Mouse (Mus musculus): ENCODE results near the gene Rab2b. TPM values are rescaled to one million over a fixed set of nuclear protein-coding genes. Genes with fewer than 3 reads are reported as not detected.
A peak's percentile ranks its signal among the peaks of the same experiment; 100 is the strongest.

Gene Rab2b
- total RNA-seq, 1 experiment from 2014 or later: 12.7 TPM

- ATAC-seq (replicated peaks in 1 of 2; ENCODE audit: insufficient read depth in 1 of 2, low FRiP score in 2 of 2, low TSS enrichment in 1 of 2, low read depth in 1 of 2, poor library complexity in 2 of 2, severe bottlenecking in 2 of 2): peak in 1 of 2 experiments; percentile 69; a peak in 2 of 4 replicates
Measured at GRCm38 (mm10) chr14:52295558-52296264, 16.4 kb upstream of the Rab2b start.

GRCm38 (mm10) chr14:52284191-52284590 lies 4.8 kb upstream of the Rab2b start:
- no peak for ATAC-seq (replicated peaks in 1 of 2; ENCODE audit: insufficient read depth in 1 of 2, low FRiP score in 2 of 2, low TSS enrichment in 1 of 2, low read depth in 1 of 2, poor library complexity in 2 of 2, severe bottlenecking in 2 of 2)

- ATAC-seq (replicated peaks in 1 of 2; ENCODE audit: insufficient read depth in 1 of 2, low FRiP score in 2 of 2, low TSS enrichment in 1 of 2, low read depth in 1 of 2, poor library complexity in 2 of 2, severe bottlenecking in 2 of 2): no peak
Measured at GRCm38 (mm10) chr14:52283629-52284028, 4.3 kb upstream of the Rab2b start.

GRCm38 (mm10) chr14:52279747-52280120 lies 389 bp upstream of the Rab2b start:
- ATAC-seq (replicated peaks in 1 of 2; ENCODE audit: insufficient read depth in 1 of 2, low FRiP score in 2 of 2, low TSS enrichment in 1 of 2, low read depth in 1 of 2, poor library complexity in 2 of 2, severe bottlenecking in 2 of 2): peak in 1 of 2 experiments; percentile 23; a peak in 2 of 4 replicates

GRCm38 (mm10) chr14:52277210-52277609 lies 2.1 kb downstream of the Rab2b start:
- ATAC-seq (replicated peaks in 1 of 2; ENCODE audit: insufficient read depth in 1 of 2, low FRiP score in 2 of 2, low TSS enrichment in 1 of 2, low read depth in 1 of 2, poor library complexity in 2 of 2, severe bottlenecking in 2 of 2): no peak

GRCm38 (mm10) chr14:52272781-52273180 lies 6.6 kb downstream of the Rab2b start:
- no peak for ATAC-seq (replicated peaks in 1 of 2; ENCODE audit: insufficient read depth in 1 of 2, low FRiP score in 2 of 2, low TSS enrichment in 1 of 2, low read depth in 1 of 2, poor library complexity in 2 of 2, severe bottlenecking in 2 of 2)

GRCm38 (mm10) chr14:52257484-52258213 lies 21.7 kb downstream of the Rab2b start, which contains the start of gene Chd8:
Chd8 (minus strand) TSS chr14:52257780.
- peak; percentile 100 for ATAC-seq (replicated peaks in 1 of 2; ENCODE audit: insufficient read depth in 1 of 2, low FRiP score in 2 of 2, low TSS enrichment in 1 of 2, low read depth in 1 of 2, poor library complexity in 2 of 2, severe bottlenecking in 2 of 2)

GRCm38 (mm10) chr14:52256311-52257175 lies 22.8 kb downstream of the Rab2b start:
- no peak for ATAC-seq (replicated peaks in 1 of 2; ENCODE audit: insufficient read depth in 1 of 2, low FRiP score in 2 of 2, low TSS enrichment in 1 of 2, low read depth in 1 of 2, poor library complexity in 2 of 2, severe bottlenecking in 2 of 2)

- ATAC-seq (replicated peaks in 1 of 2; ENCODE audit: insufficient read depth in 1 of 2, low FRiP score in 2 of 2, low TSS enrichment in 1 of 2, low read depth in 1 of 2, poor library complexity in 2 of 2, severe bottlenecking in 2 of 2): no peak
Measured at GRCm38 (mm10) chr14:52246129-52246528, 33.2 kb downstream of the Rab2b start.

- ATAC-seq (replicated peaks in 1 of 2; ENCODE audit: insufficient read depth in 1 of 2, low FRiP score in 2 of 2, low TSS enrichment in 1 of 2, low read depth in 1 of 2, poor library complexity in 2 of 2, severe bottlenecking in 2 of 2): no peak
Measured at GRCm38 (mm10) chr14:52244690-52245042, 34.7 kb downstream of the Rab2b start.

- peak; percentile 99 to 100 for ATAC-seq (replicated peaks in 1 of 2; ENCODE audit: insufficient read depth in 1 of 2, low FRiP score in 2 of 2, low TSS enrichment in 1 of 2, low read depth in 1 of 2, poor library complexity in 2 of 2, severe bottlenecking in 2 of 2)
Measured at GRCm38 (mm10) chr14:52244041-52244689, 35.2 kb downstream of the Rab2b start.

- no peak for ATAC-seq (replicated peaks in 1 of 2; ENCODE audit: insufficient read depth in 1 of 2, low FRiP score in 2 of 2, low TSS enrichment in 1 of 2, low read depth in 1 of 2, poor library complexity in 2 of 2, severe bottlenecking in 2 of 2)
Measured at GRCm38 (mm10) chr14:52236216-52236615, 43.1 kb downstream of the Rab2b start.

- ATAC-seq (replicated peaks in 1 of 2; ENCODE audit: insufficient read depth in 1 of 2, low FRiP score in 2 of 2, low TSS enrichment in 1 of 2, low read depth in 1 of 2, poor library complexity in 2 of 2, severe bottlenecking in 2 of 2): no peak
Measured at GRCm38 (mm10) chr14:52235165-52235564, 44.2 kb downstream of the Rab2b start.

GRCm38 (mm10) chr14:52232249-52232648 lies 47.1 kb downstream of the Rab2b start:
- no peak for ATAC-seq (replicated peaks in 1 of 2; ENCODE audit: insufficient read depth in 1 of 2, low FRiP score in 2 of 2, low TSS enrichment in 1 of 2, low read depth in 1 of 2, poor library complexity in 2 of 2, severe bottlenecking in 2 of 2)

- ATAC-seq (replicated peaks in 1 of 2; ENCODE audit: insufficient read depth in 1 of 2, low FRiP score in 2 of 2, low TSS enrichment in 1 of 2, low read depth in 1 of 2, poor library complexity in 2 of 2, severe bottlenecking in 2 of 2): no peak
Measured at GRCm38 (mm10) chr14:52225972-52226371, 53.4 kb downstream of the Rab2b start.

- no peak for ATAC-seq (replicated peaks in 1 of 2; ENCODE audit: insufficient read depth in 1 of 2, low FRiP score in 2 of 2, low TSS enrichment in 1 of 2, low read depth in 1 of 2, poor library complexity in 2 of 2, severe bottlenecking in 2 of 2)
Measured at GRCm38 (mm10) chr14:52217261-52217660, 62.1 kb downstream of the Rab2b start.
